Mouse (Mus musculus) cerebellum, adult 11-12 months (tissue): Measurements from ENCODE around the gene Cdk7.
"Not testable (repeated sequence)": the region's sequence is repeated elsewhere in the genome, so short reads cannot be mapped to it uniquely, and the experiment has no call there.

Experiments
- DNase-seq: peaks from one replicate; pipeline ENCODE4 v3.0.0; 2022

The Cdk7 gene

DNA sequence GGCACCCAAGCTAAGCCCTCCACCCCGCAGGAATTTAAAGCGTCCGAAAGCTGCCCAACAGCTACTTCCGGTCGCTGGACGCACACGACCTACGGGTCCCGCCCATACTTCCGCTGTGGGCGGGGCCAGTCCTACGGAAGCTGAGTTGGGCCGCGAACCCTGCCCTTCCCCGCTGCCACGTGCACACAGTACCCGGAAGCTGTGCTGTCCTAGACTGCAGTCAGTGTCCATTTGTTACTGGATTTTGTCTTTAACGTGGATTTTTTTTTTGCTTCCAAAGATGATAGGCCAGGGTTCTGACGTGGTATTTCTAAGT, at the start of gene Cdk7:
Gene Cdk7, minus strand, starts transcription at position 79 of the 316 bp plus-strand sequence.
- peak; percentile 90 for DNase-seq

DNA sequence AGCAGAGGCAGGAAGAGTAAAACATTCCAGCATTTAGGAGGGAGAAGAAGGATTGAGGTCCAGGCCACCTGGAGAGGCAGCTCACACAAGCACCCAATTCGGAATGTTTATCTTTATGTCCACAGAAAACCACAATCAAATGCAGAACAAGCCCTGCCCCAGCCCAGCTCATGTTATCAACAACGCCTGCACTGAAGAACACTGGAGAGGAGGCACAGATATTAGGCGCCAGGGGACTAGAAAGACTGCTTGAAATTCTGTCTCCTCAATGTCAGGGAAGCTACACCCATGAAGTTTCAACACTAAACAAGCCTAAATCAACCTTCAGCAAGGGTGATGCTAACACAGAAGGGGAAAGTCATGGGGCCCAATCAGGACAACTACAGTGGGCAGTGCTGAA, 46.8 kb upstream of the Cdk7 start:
- no peak for DNase-seq

DNA sequence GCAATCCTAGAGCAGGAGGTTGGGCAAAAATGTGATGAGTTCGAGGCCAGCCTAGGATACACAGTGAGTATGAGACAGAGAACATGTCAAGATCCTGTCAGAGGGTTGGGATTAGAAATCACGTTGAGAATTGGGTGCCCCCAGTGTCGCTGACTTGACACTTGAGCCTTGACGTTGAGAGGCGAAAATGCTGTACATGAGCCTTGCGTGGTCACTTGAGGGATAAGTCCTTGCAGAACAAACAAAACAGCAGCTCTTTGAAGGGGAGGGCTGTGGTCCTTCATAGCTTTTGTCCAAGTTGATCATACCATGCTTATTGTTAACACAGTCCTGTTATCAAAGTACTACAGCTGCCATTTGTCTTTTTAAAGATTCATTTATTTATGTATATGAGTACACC, 46.0 kb upstream of the Cdk7 start:
- no peak for DNase-seq

DNA sequence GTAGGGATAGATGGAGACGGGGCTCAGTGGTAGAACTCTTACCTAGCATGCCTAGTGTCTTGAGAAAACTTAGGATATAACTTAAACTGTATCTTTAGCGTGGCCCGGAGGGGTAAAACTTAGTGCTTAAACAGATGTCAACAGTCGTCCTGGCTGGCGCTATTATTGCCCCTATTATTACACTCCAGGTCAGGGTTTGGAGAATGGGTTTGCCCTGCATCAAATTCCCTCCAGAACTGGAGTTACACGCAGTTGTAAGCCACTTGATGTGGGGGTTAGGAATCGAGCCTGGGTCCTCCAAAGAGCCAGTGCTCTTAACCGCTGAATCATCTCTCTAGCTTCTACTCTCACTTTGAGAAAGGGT, 45.3 kb upstream of the Cdk7 start:
- no peak for DNase-seq

DNA sequence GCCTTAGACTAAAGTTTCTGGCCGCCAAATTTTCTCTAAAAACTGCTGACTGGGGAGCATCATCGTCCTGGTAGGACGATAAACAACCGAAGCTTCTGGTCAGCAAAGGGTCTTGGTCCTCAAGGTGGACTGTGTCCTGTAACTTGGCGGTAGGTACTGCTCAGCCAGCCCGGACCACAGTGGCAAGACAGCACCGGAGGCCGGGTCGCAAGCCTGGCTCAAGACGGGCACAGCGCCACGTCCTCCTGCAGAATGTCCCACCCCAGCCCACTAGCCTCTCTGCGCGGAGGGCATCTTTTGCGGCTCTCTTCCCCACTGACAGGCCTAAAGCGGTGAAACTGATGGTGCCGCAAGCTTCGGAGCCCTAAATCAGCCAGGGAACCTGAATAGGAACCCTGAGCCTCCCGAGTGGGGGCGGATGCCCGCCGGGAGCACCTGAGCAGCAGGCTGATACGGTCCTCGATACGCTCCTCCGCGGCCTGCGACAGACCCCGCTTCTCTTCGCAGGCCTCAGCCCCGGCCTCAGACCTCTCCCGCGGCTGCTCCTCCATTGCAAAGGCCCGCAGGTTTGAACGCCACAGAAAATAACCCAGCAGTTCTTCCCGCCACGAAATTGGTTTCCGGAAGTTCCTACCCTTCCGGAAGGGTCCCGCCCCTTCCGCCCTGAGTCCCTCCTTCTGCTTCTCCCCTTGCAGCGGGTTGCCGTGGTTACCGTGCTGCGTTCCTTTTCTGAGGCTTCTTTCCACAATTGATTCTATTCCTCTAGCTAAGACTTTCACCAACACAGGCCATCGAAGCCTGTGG, 44.7 kb upstream of the Cdk7 start, which contains the start of gene Cenph:
Gene Cenph, minus strand, starts transcription at position 648 of the 804 bp plus-strand sequence.
- DNase-seq = peak; percentile 67

DNA sequence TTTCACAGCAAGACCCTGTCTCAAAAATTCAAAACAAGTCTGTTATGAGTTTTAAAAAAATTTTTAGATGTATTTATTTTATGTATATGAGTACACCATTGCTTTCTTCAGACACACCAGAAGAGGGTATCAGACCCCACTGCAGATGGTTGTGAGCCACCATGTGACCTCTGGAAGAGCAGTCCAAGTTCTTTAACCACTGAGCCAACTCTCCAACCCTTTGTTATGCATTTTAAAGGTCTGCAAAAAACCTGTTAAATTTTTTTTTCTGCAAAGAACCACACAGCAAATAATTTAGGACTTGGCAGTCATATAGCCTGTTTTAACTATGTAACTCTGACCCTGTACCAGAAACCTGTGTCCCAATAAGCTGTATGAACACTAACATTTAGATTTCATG, 44.0 kb upstream of the Cdk7 start:
- no peak for DNase-seq

DNA sequence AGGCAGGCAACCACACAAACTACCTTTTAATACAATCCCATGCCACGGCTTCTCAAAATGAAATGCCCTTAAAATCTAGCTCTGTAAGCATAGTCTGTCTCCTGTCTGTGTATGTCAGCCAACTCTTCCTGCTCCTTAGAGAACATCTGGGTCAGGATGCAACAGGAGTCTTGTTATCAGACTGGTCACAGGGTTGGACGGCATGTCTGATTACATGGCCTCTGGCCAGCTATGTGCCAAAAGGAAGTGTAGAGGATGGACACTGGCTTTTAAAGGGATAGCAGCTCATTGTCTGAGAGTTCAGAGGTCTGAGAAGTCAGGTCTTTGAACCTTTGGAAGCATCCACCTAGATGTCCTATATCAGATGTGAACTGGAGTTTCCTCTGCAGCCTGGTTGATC, 24.6 kb upstream of the Cdk7 start:
- DNase-seq = no peak

DNA sequence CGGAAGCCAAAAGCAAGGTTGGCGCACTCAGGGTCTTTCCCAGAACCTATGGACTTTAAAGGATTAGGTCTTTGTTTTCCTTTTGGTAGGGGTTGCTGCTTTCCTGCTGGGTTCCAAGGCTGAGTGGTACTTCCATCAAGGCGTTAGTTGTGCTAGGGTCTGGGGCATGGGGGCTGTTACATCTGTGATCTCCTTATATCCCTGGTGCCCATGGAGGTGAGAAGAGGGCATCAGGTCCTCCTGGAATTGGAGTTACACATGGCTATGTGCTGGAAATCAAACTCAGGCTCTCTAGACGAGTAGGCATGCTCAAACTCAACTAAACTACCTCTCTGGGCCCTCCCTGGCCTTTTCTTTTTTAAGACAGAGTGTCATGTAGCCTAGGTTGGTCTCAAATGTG, 23.4 kb upstream of the Cdk7 start:
- no peak for DNase-seq

DNA sequence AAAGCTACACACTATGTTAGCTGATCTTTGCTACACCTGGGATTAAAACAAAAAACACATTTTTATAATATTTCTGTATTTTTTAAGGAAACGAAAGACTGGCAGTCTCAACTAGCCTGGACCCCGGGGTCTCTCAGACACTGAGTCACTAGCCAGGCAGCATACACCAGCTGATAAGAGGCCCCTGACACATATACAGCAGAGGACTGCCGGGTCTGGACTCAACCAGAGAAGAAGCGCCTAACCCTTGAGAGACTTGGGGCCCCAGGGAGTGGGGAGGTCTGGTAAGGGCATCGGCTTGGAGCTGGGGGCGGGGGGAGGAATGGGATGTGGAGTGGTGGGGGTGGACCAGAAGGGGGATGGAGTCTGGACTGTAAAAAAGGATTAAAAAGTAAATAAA, 22.3 kb upstream of the Cdk7 start:
- DNase-seq = no peak

DNA sequence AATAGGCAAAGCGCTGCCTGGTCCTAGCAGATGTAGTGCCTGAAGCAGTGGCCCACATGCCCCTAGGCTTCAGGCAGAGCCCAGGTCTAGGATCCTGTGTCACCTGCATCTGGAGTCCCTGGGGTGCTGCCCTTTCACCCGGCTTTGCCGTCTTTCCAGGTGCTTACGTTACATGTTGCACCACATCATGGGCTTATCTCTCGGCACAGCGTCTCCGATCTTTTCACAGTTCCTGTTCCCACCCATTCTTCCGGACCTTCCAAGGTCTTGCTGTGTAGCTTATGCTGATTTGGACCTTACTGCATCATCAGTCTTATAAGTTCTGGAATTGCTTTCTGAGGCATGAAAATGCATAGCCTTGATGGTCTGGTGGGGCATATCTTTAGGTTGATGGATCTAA, 21.8 kb upstream of the Cdk7 start:
- DNase-seq = no peak

DNA sequence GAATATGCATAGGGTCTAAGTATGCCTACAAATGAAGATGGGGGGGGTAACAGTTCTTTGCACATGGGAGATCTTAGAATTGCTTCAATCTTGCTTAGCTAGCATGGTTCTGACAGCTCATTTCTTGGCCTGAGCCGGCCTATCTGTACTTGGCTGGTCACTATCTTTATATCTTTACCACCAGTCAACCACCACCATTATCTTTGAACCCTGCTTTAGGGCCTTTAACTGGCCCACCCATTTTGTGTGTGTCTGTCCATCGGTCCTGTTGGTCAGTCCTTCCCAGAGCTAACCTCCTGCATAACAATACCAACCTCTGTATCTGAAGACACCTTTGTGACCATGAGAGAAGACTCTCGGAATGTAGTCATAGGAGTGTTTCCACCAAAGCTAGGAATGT, 20.7 kb upstream of the Cdk7 start:
- DNase-seq = no peak

DNA sequence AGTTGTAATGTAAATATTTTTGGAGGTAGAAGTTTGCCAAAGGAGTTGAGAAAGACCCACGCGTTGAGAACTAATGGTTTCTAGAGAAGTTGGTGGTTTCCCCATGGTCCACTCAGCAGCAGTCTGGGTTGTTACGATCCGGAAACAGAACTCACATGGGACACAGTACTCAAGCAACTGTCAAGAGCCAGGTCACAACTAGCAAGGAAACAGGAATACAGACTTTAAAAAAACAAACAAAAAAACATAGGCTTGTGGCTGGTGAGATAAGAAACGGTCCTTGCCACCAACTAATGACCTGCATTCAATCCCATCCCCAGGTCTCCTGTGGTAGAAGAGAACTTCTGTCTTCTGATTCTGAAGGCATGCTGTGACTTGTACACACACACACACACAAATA, 20.1 kb upstream of the Cdk7 start:
- DNase-seq = no peak

DNA sequence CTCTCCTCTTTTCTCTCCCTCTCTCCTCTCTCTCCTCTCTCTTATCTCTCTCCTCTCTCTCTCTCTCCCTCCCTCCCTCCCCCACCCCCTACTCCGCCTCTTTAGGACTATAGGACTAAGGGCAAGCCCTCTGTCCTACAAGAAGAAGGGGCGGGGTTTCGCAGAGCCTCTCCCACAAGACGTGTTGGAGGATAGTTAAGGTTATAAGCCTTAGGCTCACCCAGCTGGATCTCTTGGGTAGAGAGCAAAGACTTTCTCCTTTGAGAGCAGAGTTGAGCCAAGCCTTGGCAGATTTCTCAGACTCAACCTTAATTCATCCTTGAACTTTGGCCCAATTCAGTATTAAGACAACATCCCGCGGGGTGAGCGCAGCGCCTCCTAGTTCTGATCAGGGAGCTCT, 17.9 kb upstream of the Cdk7 start:
- no peak for DNase-seq

DNA sequence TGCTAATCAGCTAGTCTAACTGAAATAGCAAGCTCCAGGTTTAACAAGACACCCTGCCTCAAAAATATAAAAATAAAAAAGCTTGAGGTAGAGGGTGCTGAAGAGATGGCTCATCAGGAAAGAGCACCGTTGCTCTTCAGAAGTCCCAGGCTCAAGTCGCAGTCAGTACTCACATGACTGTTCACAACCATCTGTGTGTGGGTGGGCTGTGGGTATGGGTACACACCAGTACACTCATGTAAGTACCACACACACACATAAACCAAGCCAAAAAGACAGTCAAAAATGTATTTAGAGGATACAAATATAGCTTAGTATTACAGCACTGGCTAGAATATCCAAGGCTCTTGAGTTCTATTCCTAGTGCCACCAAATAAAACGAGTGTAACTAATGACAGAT, 15.4 kb upstream of the Cdk7 start:
- no peak for DNase-seq

DNA sequence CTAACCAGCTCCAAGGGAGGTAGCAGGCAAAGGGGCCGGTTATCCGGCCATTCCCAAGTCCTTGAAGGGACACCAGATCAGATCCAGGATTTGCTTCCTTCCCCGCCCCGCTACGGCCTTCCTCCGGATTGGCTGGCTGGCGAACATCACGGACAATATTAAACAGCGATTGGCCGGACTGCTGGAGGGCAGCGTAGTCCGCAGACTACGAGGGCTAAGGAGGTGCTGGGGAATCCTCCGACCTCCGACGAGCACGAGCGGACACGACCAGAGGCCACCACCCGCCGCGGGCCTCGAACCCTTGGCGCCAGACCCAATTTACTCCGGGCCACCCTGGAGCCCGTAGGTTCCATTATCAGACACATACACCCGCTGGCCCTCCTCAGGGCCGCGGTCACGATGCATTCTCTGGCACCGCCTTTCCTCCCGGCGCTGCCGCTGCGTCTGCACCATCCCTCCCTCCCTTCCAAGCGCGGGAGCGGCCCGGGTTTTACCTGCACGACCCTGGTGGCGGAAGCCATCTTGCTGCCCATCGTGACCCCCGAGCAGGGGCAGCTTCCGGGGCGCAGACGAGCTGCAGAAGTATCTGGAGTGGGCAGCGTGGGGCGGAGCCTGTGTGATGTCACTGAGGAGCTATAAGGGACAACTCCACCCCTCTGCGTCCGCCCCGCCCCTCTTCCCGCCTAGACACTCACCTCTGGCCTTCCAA, 13.5 kb upstream of the Cdk7 start, which contains the start of gene Mrps36:
Gene Mrps36, minus strand, starts transcription at position 624 of the 709 bp plus-strand sequence.
- peak; percentile 98 for DNase-seq

DNA sequence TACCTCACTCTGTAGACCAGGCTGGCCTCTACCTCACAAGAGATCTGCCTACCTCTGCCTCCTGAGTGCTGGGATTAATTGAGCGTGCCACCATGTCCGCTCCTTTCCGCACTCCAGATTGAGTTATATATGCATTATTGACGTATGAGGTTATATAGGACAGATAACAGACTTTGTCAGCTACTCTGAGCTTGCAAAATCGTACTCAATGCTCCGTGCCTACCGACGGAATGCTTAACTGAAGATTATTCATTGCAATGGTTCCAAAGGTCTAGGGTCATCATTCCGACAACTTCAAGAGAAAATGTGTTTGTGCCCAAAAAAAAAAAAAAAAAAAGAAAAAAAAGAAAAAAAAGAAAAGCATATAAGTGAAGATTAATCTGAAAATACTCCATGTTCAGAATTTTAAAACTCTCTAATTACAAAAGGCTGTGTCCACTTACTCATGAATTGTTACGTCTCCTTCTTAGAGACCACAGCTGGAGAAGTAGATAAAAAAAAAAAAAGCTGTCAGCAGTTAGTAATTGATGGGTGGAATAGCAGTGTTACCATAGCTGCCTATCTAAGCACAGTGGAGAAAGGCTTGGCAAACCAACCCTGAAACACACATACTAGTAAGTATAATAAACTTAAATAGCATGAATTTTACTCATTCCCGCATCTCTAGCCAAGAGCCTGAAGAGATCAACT, 12.8 kb upstream of the Cdk7 start:
- DNase-seq = peak; percentile 22

DNA sequence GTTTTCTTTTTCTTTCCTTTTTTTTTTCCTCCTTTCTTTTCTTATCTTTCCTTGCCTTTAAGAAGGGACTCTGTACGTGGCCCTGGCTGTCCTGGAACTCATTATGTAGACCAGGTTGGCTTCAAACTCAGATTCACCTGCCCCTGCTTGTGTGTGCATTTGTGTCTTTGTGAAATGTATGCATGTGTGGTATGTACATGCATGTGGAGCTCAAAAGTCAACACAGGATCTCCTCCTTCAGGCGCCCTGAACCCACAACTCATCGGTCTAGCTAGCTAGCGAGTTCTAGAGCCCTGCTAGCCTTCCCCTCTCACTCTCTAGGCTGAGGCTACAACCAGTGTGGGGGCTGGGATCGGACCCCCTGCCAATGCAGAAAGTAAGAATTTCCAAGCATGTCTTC, 12.1 kb upstream of the Cdk7 start:
- DNase-seq = peak; percentile 32

DNA sequence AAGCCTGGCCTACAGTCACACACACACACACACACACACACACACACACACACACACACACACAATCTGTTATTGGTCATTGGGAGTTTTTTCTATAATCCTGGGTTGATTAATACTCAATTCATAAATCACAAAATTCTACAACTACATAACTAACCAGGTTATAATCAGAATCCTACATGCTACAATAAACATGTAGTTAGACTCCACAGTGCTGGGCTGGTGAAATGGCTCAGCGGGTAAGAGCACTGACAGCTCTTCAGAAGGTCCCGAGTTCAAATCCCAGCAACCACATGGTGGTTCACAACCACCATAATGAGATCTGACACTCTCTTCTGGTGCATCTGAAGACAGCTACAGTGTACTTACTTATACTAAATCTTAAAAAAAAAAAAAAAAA, 2.0 kb upstream of the Cdk7 start:
- no peak for DNase-seq

DNA sequence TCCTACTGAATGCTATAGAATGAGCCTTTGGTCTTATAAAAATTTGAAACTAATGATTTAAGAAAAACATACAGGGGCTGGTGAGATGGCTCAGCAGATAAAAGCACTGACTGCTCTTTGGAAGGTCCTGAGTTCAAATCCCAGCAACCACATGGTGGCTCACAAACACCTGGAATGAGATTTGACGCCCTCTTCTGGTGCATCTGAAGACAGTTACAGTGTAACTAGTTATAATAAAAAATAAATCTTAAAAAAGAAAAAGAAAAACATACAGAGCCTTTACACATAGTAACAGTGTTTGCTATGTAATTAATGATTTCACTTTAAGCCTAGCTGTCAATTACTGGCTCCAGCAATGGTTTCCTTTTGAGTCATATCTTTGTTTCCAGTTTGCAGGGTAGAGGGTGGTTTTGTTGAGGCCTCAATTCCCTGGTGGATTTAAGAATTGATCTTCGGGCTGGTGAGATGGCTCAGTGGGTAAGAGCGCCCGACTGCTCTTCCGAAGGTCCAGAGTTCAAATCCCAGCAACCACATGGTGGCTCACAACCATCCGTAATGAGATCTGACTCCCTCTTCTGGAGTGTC, 815 bp upstream of the Cdk7 start:
- not testable (repeated sequence) for DNase-seq

DNA sequence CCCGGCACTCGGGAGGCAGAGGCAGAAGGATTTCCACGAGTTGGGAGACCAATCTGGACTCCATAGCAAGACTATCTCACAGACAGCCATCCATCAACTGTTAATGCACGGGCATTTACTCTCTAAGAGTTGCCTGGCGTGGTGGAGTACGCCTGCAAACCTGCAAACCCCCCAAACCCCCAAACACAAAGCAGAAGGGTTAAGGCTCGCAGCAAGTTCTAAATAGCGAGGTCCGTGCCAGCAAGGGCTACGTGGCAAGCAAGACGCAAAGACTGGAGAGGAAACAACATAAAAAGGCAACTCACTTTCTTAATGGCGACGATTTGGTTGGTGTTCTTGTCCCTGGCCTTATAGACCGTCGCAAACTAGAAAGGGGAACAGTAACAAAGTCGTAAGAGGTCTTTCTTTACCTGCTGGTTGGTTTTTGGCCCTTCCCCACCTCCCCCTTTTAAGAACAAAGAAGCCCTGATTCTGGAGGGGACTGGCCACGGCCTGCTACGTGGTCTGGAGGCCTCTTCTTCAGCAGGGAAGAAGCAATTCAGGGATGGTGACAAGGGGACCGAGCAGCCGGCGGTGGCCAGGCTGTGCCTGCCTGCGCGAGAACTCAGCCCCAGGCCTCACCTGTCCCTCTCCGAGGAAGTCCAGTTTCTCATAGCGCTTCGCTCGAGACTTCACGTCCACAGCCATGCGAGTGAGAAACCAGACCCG, 432 bp downstream of the Cdk7 start:
- DNase-seq = peak; percentile 36

DNA sequence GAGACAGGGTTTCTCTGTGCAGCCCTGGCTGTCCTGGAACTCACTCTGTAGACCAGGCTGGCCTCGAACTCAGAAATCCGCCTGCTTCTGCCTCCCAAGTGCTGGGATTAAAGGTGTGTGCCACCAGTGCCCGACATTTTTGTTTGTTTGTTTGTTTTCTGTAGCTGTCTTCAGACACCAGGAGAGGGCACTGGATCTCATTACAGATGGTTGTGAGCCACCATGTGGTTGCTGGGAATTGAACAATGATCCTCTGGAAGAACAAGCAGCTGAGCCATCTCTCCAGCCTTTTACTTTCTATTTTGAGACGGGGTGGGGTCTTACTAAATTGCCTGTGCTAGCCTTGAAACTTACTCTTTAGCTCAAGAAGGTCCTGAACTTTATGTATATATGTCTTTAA, 2.2 kb downstream of the Cdk7 start:
- DNase-seq = not testable (repeated sequence)

DNA sequence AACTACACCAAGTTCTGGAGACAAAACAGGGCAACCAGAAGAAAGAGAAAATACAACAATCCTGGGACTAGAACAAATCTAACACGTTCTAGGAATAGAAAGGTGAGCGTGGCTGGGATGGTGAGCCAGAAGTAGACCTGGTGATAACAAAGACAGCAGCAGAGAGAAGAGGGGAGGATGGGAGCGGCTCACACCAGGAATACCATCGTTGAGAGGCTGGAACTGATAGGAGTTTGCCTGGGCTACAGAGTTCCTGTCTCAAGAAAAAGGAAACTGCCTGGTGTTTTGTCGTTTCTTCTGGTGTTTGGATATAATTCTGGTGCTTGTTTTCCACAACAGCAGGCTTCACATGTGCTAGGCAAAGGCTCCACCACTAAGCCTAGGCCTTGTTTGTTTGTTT, 2.7 kb downstream of the Cdk7 start:
- no peak for DNase-seq

DNA sequence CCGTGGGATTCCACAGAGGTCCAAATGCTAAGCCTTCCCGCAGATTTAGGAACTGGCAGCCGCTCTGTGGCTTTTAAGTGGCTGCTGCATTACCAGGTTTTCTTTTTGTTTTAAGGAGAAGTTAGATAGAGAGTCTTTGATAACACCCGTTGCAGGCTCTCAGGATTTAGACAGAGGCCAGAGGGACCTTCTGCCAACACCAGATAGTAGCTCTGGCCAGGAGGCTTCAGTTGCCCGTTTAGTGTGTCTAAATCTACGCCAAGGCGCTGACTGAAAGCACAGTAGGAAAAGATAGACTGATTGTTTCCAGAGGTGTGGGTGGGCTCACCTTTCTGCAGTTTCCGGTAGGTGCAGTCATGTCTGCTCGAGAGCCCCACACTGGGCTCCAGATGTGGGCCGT, 5.5 kb downstream of the Cdk7 start:
- DNase-seq = no peak
